Mouse (Mus musculus) gastrocnemius, postnatal 4 days (tissue): ENCODE results near the gene Inpp4a. TPM values are rescaled to one million over a fixed set of nuclear protein-coding genes. Genes with fewer than 3 reads are reported as not detected.
A peak's percentile ranks its signal among the peaks of the same experiment; 100 is the strongest.

ENCODE experiments used
- DNase-seq, 2 experiments: peaks; one replicate each; pipeline ENCODE4 v3.0.0; 2021 to 2022; ENCODE audit warnings: low spot score in 2 of 2, mixed read lengths in 2 of 2
- long read RNA-seq, 2 experiments: library from polyadenylated mRNA; stranded (forward); transcript quantifications; one replicate each; pipeline ENCODE4 v2.0.0; 2021
- total RNA-seq, 2 experiments: library from RNA; stranded (reverse); gene quantifications; 2 replicates each; pipeline ENCODE4 v1.2.3; 2021

The Inpp4a gene
- total RNA-seq, result 10 to 100 TPM; 25.4 to 30.4 TPM
- long read RNA-seq, experiment 1, partial matches to known transcripts, result 1 of 6 reads
- long read RNA-seq, experiment 1, other reads (novel, unspliced or antisense), result 5 of 6 reads
- long read RNA-seq, experiment 2, partial matches to known transcripts, result 0 of 2 reads
- long read RNA-seq, experiment 2, other reads (novel, unspliced or antisense), result 2 of 2 reads

DNA sequence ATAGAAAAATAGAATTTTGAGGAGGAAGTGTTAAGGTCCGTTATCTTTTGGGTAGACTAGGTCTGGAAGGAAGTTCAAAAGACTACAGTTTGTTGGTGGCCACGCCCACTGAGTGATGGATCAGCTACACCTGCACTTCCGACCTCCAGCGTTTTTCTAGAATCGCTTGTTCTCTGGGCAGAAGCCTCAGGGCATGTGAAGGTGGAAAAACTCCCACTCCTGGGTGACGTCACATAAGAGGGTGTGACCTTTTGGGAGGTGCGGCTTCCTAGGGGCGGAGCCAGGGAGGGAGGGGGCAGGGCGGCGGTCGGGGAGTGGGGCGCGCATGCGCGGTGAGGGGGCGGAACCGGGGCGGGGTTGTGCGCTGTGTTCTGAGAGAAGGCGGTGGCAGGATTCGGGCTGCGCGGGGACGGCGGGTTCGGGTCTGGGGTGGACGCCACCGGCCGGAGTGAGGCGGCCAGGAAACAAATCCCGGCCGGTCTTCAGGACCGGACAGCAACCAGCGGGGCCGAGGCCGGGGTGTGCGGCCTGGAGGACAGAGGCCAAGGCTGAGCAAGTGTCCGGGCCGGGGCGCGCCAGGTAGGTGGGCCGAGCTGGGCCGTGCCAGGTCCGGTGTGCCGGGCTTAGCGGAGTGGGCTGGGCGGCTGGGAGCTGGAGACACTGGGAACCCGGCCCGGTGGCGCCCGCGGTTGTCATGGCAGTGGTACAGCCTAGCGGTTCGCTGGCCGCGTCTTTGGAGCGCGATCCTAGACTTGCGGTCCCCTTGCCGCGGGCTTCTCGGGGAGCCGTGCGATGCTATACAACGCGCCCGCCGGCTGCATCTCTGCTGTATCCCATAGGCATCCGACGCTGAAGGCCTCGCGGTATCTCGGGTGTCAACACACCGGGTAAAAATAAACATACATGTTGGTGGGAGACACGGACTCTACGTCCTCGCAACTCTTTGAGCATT lies at the start of gene Inpp4a:
Inpp4a (plus strand) TSS at position 326 of the 952 bp plus-strand sequence.
- peak; percentile 98 for DNase-seq

DNA sequence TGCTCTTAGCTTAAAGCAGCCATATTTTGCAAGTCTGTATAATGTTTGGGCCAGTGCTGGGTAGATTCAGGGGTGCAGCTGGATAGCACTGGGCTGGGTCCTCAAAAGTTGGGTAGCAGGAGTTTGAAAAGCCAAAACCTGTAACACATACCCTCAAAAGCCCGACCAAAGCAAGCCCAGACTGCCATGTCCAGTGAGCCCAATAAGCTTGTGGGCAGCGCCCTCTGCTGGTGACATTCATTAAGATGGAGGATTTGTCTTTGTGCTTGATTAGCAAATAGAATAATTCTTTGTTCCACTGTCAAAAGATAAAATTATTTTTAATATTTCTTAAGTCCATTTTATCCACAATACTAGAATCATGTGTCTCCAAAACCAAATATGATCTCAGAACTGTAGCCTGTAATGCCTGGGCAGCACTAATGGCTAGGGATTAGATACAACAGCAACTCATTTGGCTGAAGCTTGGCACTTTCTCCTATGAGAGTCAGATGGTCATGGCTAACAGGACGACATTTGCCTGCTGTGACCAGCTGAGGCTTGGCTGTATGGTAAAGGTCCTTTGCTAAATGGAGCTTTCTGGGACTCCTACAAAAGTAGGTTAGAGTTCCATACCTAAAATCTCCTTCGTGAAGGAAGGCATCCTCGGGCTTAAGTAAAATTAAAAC lies 48.9 kb upstream of the Inpp4a start:
- DNase-seq, result peak; percentile 70 to 81

- DNase-seq, result no peak
Observed at GRCm38 (mm10) chr1:37258443-37258842, 41.2 kb upstream of the Inpp4a start.

- DNase-seq, result peak in 1 of 2 experiments; percentile 56
Observed at GRCm38 (mm10) chr1:37272464-37272863, 27.2 kb upstream of the Inpp4a start.

GRCm38 (mm10) chr1:37286556-37286955 lies 13.1 kb upstream of the Inpp4a start:
- no peak for DNase-seq

- DNase-seq, result no peak
Observed at GRCm38 (mm10) chr1:37287748-37288147, 11.9 kb upstream of the Inpp4a start.

- no peak for DNase-seq
Observed at GRCm38 (mm10) chr1:37288181-37288935, 11.3 kb upstream of the Inpp4a start.

DNA sequence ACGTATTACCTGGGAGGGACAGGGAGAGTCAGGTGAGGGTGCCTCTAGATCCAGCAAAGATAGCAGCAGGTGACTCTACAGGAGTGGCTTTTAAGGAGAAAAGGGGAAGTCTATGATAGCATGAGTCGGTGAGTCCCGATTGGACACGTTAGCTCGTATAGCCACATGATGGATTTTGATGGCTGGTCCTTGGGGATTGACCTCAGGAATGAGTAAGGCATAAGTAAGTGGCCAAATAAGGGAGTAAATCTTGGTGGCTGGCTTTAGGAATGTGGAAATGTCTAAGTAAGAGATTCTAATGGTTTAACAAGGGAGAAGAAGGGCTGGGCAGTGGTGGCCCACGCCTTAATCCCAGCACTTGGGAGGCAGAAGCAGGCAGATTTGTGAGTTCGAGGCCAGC lies 10.7 kb upstream of the Inpp4a start:
- no peak for DNase-seq

DNA sequence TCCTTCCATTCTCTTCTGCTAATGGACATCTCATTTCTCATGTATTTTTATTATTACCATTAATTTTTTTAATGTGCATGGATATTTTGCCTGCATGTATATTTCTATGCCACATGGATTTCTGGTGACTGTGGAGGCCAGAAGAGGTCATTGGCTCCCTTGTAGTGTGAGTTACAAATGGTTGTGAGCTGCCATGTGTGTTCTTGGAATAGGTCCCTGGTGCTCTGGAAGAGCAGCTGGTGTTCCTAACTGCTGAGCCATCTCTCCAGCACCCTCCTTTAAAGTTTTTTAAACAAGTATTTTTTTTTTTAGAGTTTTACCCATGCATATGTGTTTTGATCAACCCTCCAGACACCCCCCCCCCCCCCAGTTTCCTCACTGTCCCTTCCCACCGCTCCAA lies 3.3 kb upstream of the Inpp4a start:
- DNase-seq, result no peak

- no peak for DNase-seq
Observed at GRCm38 (mm10) chr1:37298904-37299303, 761 bp upstream of the Inpp4a start.

- no peak for DNase-seq
Observed at GRCm38 (mm10) chr1:37300650-37301049, 985 bp downstream of the Inpp4a start.

DNA sequence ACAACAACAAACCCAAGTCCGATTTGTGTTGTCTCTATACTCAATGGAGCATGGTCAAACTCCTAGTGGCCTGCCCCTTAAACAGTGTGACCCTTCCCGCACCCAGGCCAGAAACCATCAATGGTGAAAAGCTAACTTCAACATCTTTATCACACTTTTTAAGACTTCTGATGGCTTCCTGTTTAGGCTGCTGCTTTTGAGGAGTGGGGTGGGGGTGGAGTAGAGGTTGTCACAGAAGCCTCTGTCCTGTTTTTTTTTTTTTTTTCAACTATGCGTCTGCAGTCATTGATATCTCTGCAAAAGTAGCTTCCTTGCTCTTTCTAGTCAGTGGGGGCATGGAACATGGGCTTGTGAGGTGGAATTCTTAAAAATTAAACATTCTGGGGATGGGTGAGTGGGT lies 3.1 kb downstream of the Inpp4a start:
- no peak for DNase-seq

DNA sequence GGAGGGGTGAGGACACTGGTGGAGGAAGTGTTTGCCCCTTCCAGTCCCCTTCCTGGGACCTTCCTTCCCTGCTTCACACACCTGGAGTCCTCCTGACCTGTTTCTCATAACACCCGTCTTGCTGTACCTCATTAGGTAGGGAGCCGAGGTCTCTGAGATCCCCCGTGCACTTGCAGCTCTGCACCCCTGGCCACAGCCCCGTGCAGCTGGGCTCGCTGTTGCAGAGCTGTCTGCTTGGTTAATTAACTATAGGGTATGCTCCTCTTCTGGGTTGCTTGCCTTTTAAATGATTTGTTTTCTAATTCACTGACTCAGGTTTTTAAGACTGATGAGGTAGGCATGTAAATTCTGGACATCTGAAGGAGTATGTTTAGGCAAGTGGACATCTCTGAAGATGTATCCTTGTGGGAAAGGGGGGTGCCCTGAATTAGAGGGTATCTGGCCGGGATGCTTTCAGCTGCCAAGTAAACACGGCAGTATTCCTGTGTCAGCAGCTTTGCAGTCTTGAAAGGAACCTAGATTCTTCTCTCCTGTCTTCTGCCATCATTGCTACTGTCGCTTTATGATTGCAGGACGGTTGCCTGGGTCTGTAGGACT lies 6.1 kb downstream of the Inpp4a start:
- no peak for DNase-seq

GRCm38 (mm10) chr1:37307586-37307985 lies 7.9 kb downstream of the Inpp4a start:
- DNase-seq, result no peak

- DNase-seq, result no peak
Observed at GRCm38 (mm10) chr1:37308021-37308742, 8.5 kb downstream of the Inpp4a start.

DNA sequence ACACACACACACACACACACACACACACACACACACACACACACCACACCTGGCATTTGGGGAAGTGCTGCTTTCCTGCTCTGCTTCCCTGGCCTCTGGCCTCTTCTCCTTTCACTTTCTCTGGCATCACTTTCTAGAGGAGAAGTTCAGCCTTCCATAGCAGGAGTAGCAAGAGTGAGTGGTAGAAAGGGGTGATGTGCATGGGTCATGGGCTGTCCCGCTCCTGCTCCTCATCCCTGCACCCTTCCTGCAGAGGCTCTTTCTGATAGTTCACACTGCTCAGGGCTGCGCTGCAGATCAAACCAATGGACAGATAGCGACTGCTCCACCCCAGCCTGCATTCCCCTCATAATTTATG lies 9.1 kb downstream of the Inpp4a start:
- no peak for DNase-seq

GRCm38 (mm10) chr1:37309939-37310515 lies 10.4 kb downstream of the Inpp4a start:
- no peak for DNase-seq

DNA sequence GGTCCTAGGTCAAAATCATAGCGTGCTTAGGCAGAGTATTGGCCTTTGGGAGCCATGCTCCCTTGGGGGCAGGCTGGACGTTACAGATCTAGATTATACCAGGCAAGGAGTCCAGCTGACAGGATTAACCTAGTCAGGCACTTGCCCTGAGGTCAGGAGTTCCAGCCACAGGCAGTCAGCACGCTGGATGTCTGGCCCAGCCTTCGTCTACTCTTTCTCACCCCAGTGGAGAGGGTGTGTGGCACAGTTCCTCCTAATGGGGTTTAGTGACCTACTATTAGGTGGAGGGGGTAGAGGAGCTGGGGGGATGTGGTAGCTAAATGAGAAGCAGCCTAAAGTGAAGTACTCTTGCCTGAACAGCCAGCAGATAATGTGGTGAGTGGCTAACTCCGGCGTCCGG lies 14.7 kb downstream of the Inpp4a start:
- no peak for DNase-seq

- DNase-seq, result no peak
Observed at GRCm38 (mm10) chr1:37317644-37318285, 18.1 kb downstream of the Inpp4a start.
